Mouse (Mus musculus): ENCODE measurements around the gene Stx19.

DNA sequence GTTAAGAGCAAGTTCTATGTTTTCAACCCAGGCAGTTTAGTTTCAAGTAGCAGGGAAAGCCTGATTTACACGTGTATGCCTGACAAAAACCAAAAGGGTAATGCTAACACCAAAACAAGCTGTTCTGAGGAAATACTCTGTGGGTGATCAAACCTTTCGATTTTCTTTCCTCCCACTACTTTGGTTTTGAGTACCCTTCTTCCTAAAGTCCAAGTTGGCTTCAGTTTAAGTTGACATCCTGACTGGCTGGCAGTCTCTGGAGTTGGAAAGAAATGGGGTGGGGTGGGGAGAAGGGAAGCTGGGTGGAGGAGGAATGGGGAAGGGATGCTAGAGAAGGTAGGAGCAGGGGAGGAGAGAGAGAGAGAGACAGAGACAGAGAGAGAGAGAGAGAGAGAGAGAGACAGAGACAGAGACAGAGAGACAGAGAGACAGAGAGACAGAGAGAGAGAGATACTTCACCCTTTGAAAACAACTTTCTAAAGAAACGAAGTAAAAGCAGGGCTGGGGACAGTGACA is 39.2 kb downstream of the Stx19 start:
- TF ChIP-seq MAX (IDR thresholded peaks at IDR 0.05; ENCODE audit: low read length): 0 out of 2 replicates have a peak, but pooled peaks have one; percentile 36
- TF ChIP-seq E2F4 (IDR thresholded peaks at IDR 0.05; ENCODE audit: insufficient replicate concordance, low read depth, low read length): no peak
- no peak for TF ChIP-seq MYC (IDR thresholded peaks at IDR 0.05; ENCODE audit: low read depth, low read length)
- no peak for TF ChIP-seq POLR2A (IDR thresholded peaks at IDR 0.05; ENCODE audit: low read depth, low read length)
- peak; percentile 9; the same call in 1 of the 2 replicates for TF ChIP-seq EP300 (IDR thresholded peaks at IDR 0.05; ENCODE audit: low read length)
- TF ChIP-seq RAD21 (IDR thresholded peaks at IDR 0.05; ENCODE audit: low read depth, low read length): no peak
- TF ChIP-seq NRF1 (IDR thresholded peaks at IDR 0.05; ENCODE audit: low read depth, low read length): no peak
- TF ChIP-seq CTCF (conservative IDR thresholded peaks at IDR 0.05 in 1 of 2, IDR thresholded peaks at IDR 0.05 in 1 of 2; ENCODE audit: low read depth in 2 of 2, low read length in 2 of 2): no peak
- no peak for TF ChIP-seq JUND (conservative IDR thresholded peaks at IDR 0.05; ENCODE audit: low read depth, low read length)
- no peak for TF ChIP-seq USF1 (IDR thresholded peaks at IDR 0.05; ENCODE audit: low read depth, low read length)
- TF ChIP-seq MAFK (IDR thresholded peaks at IDR 0.05; ENCODE audit: insufficient replicate concordance, low read length): no peak
- TF ChIP-seq RCOR1 (conservative IDR thresholded peaks at IDR 0.05; ENCODE audit: low read depth, low read length): no peak
- no peak; the same call in 1 of the 2 replicates for TF ChIP-seq HCFC1 (IDR thresholded peaks at IDR 0.05; ENCODE audit: low read depth, low read length)
